Mouse (Mus musculus) megakaryocyte, embryonic 14.5 days (primary cell): ENCODE measurements around the gene Tef.

Source experiments
- FLI1 ChIP-seq: IDR thresholded peaks from 2 replicates; pipeline ENCODE4 v1.6.1; 2012; ENCODE audit warnings: low read length, inconsistent platforms, mixed read lengths
- GATA1 ChIP-seq: IDR thresholded peaks from 3 replicates; pipeline ENCODE4 v1.6.1; 2012; ENCODE audit warnings: mixed read lengths, low read length, inconsistent platforms, borderline replicate concordance

DNA sequence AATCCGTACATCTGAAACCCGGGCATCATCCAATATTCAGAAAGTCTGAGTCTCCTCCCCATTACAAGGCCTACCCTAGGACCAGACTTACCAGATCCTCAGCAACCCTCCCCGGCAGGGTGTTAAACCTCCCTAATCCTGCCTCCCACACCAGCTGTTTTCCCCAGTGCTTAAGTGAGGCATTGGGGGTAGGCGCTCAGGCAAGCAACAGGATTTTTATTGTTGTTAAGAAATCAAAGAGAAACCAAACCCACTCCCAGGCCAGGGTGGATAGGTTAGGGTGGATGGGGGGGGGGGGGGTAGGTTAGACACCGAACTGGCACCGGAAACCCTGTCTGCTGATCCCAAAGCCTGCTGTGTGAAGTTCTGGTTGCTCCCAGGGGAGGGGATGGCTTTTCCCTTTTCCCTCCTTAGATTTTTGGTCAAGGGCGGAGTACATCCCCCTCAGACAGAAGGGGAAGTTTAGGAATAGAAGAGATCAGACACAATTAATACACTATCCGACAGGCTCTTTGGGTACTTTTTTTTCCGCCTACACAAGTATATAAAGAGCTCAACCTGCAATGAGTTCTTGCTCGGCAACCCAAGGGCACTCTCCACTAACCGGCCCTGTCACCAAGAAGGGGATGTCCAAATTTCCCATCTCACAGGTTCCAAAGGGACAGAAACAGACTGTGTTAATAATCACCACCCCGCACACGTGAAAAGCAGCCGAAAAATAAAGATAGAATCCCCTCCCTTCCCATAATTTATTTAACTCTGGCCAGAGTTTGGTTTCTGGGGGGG lies 54.9 kb downstream of the Tef start:
- TF ChIP-seq GATA1 (no peak), FLI1 (no peak)
